Mouse (Mus musculus): ENCODE results near the gene Etfrf1. TPM values are rescaled to one million over a fixed set of nuclear protein-coding genes. Genes with fewer than 3 reads are reported as not detected.

Etfrf1 gene
- polyA plus RNA-seq, 1 experiment from 2014 or later = 60.0 TPM

- H3K36me3 ChIP-seq = no peaks in the 10 kb centered on the region
- no peaks in the 10 kb centered on the region for H3K4me1 ChIP-seq (replicated peaks)
- no peak overlapping the region for H3K4me3 ChIP-seq
- no peak overlapping the region for H3K27ac ChIP-seq (ENCODE audit: poor library complexity, severe bottlenecking)
- ATAC-seq (ENCODE audit: insufficient number of reproducible peaks, low FRiP score) = no peak
- H3K9me3 ChIP-seq (replicated peaks) = no peaks in the 10 kb centered on the region; the same call in 1 of the 2 replicates
- WGBS = 71% methylated on average over 11 of the region's 11 CpGs
- no peaks in the 10 kb centered on the region for H3K27me3 ChIP-seq (replicated peaks)
- H3K4me2 ChIP-seq = no peak overlapping the region
- H3K9ac ChIP-seq = no peak overlapping the region
These were observed 17.5 kb upstream of the Etfrf1 start for GRCm38 (mm10) chr6:145193446-145193845.

GRCm38 (mm10) chr6:145197949-145198686, 12.8 kb upstream of the Etfrf1 start:
- H3K27ac ChIP-seq (ENCODE audit: poor library complexity, severe bottlenecking) = no peak overlapping the region
- no peaks in the 10 kb centered on the region for H3K27me3 ChIP-seq (replicated peaks)
- WGBS = 88% methylated on average over 8 of the region's 8 CpGs
- H3K36me3 ChIP-seq = no peaks in the 10 kb centered on the region
- H3K9me3 ChIP-seq (replicated peaks) = no peaks in the 10 kb centered on the region; the same call in 1 of the 2 replicates
- no peak overlapping the region for H3K9ac ChIP-seq
- H3K4me1 ChIP-seq (replicated peaks) = no peaks in the 10 kb centered on the region
- ATAC-seq (ENCODE audit: insufficient number of reproducible peaks, low FRiP score) = no peak
- H3K4me3 ChIP-seq = no peak overlapping the region
- H3K4me2 ChIP-seq = no peak overlapping the region

GRCm38 (mm10) chr6:145202432-145203125, 8.4 kb upstream of the Etfrf1 start:
- WGBS = 78% methylated on average over 13 of the region's 13 CpGs
- Histone ChIP-seq H3K36me3 (no peaks in the 10 kb centered on the region), H3K27ac (ENCODE audit: poor library complexity, severe bottlenecking) (no peak overlapping the region), H3K27me3 (replicated peaks) (no peaks in the 10 kb centered on the region), H3K4me3 (no peak overlapping the region), H3K9ac (no peak overlapping the region), H3K9me3 (replicated peaks) (no peaks in the 10 kb centered on the region; the same call in 1 of the 2 replicates), H3K4me1 (replicated peaks) (no peaks in the 10 kb centered on the region), H3K4me2 (no peak overlapping the region)
- no peak for ATAC-seq (ENCODE audit: insufficient number of reproducible peaks, low FRiP score)

GRCm38 (mm10) chr6:145204440-145204839, 6.5 kb upstream of the Etfrf1 start:
- no peaks in the 10 kb centered on the region for H3K27me3 ChIP-seq (replicated peaks)
- H3K9ac ChIP-seq = no peak overlapping the region
- H3K4me3 ChIP-seq = no peak overlapping the region
- no peaks in the 10 kb centered on the region for H3K9me3 ChIP-seq (replicated peaks)
- no peak for ATAC-seq (ENCODE audit: insufficient number of reproducible peaks, low FRiP score)
- 90% methylated on average over 6 of the region's 6 CpGs for WGBS
- no peak overlapping the region for H3K4me2 ChIP-seq
- H3K27ac ChIP-seq (ENCODE audit: poor library complexity, severe bottlenecking) = no peak overlapping the region
- H3K4me1 ChIP-seq (replicated peaks) = no peaks in the 10 kb centered on the region
- no peaks in the 10 kb centered on the region for H3K36me3 ChIP-seq

GRCm38 (mm10) chr6:145205142-145205541, 5.8 kb upstream of the Etfrf1 start:
- Histone ChIP-seq H3K9me3 (replicated peaks) (no peaks in the 10 kb centered on the region), H3K9ac (no peak overlapping the region), H3K4me1 (replicated peaks) (peaks cover 1% of the 10 kb centered on the region), H3K27ac (ENCODE audit: poor library complexity, severe bottlenecking) (no peak overlapping the region), H3K27me3 (replicated peaks) (no peaks in the 10 kb centered on the region), H3K4me2 (no peak overlapping the region), H3K4me3 (no peak overlapping the region), H3K36me3 (no peaks in the 10 kb centered on the region)
- 62% methylated on average over 10 of the region's 10 CpGs for WGBS
- ATAC-seq (ENCODE audit: insufficient number of reproducible peaks, low FRiP score) = no peak

GRCm38 (mm10) chr6:145210056-145210680, 766 bp upstream of the Etfrf1 start:
- no peaks in the 10 kb centered on the region for H3K27me3 ChIP-seq (replicated peaks)
- peak overlapping the region; percentile 90 for H3K4me2 ChIP-seq
- peak overlapping the region; percentile 35 for H3K27ac ChIP-seq (ENCODE audit: poor library complexity, severe bottlenecking)
- no peak for ATAC-seq (ENCODE audit: insufficient number of reproducible peaks, low FRiP score)
- peak overlapping the region; percentile 52 for H3K4me3 ChIP-seq
- H3K9ac ChIP-seq = peak overlapping the region; percentile 56
- H3K9me3 ChIP-seq (replicated peaks) = no peaks in the 10 kb centered on the region
- 37% methylated on average over 8 of the region's 8 CpGs for WGBS
- peaks cover 4% of the 10 kb centered on the region; the same call in 1 of the 2 replicates for H3K36me3 ChIP-seq
- H3K4me1 ChIP-seq (replicated peaks) = peaks cover 9% of the 10 kb centered on the region

- peak overlapping the region; percentile 81 for H3K9ac ChIP-seq
- no peaks in the 10 kb centered on the region for H3K27me3 ChIP-seq (replicated peaks)
- H3K36me3 ChIP-seq = peaks cover 11% of the 10 kb centered on the region
- WGBS = 3% methylated on average over 21 of the region's 21 CpGs
- H3K4me3 ChIP-seq = peak overlapping the region; percentile 67
- peaks cover 9% of the 10 kb centered on the region for H3K4me1 ChIP-seq (replicated peaks)
- peak; percentile 13 for ATAC-seq (ENCODE audit: insufficient number of reproducible peaks, low FRiP score)
- H3K4me2 ChIP-seq = peak overlapping the region; percentile 75
- no peaks in the 10 kb centered on the region for H3K9me3 ChIP-seq (replicated peaks)
- peak overlapping the region; percentile 99 for H3K27ac ChIP-seq (ENCODE audit: poor library complexity, severe bottlenecking)
These were observed 707 bp downstream of the Etfrf1 start for GRCm38 (mm10) chr6:145211376-145212305.

- Histone ChIP-seq H3K27me3 (replicated peaks) (no peaks in the 10 kb centered on the region), H3K9me3 (replicated peaks) (no peaks in the 10 kb centered on the region), H3K4me3 (no peak overlapping the region), H3K9ac (no peak overlapping the region), H3K36me3 (peaks cover 19% of the 10 kb centered on the region), H3K4me1 (replicated peaks) (peaks cover 9% of the 10 kb centered on the region), H3K27ac (ENCODE audit: poor library complexity, severe bottlenecking) (no peak overlapping the region), H3K4me2 (no peak overlapping the region)
- no peak for ATAC-seq (ENCODE audit: insufficient number of reproducible peaks, low FRiP score)
- 89% methylated on average over 2 of the region's 2 CpGs for WGBS
These were observed 3.0 kb downstream of the Etfrf1 start for GRCm38 (mm10) chr6:145213916-145214315.

GRCm38 (mm10) chr6:145215826-145216225, 4.9 kb downstream of the Etfrf1 start:
- Histone ChIP-seq H3K9ac (no peak overlapping the region), H3K4me1 (replicated peaks) (peaks cover 4% of the 10 kb centered on the region), H3K9me3 (replicated peaks) (no peaks in the 10 kb centered on the region), H3K4me3 (no peak overlapping the region), H3K36me3 (peaks cover 24% of the 10 kb centered on the region), H3K4me2 (no peak overlapping the region), H3K27me3 (replicated peaks) (no peaks in the 10 kb centered on the region), H3K27ac (ENCODE audit: poor library complexity, severe bottlenecking) (no peak overlapping the region)
- WGBS = 90% methylated on average over 3 of the region's 3 CpGs
- ATAC-seq (ENCODE audit: insufficient number of reproducible peaks, low FRiP score) = no peak

GRCm38 (mm10) chr6:145224246-145224645, 13.3 kb downstream of the Etfrf1 start:
- Histone ChIP-seq H3K4me3 (no peak overlapping the region), H3K36me3 (peaks cover 10% of the 10 kb centered on the region), H3K27ac (ENCODE audit: poor library complexity, severe bottlenecking) (no peak overlapping the region), H3K4me2 (no peak overlapping the region), H3K9me3 (replicated peaks) (no peaks in the 10 kb centered on the region), H3K27me3 (replicated peaks) (no peaks in the 10 kb centered on the region), H3K4me1 (replicated peaks) (no peaks in the 10 kb centered on the region), H3K9ac (no peak overlapping the region)
- ATAC-seq (ENCODE audit: insufficient number of reproducible peaks, low FRiP score) = no peak
- 89% methylated on average over 6 of the region's 6 CpGs for WGBS

Measured in heart, embryonic 12.5 days (tissue).